In genomic region chr6:8738396-8738795, GRCm38 (mm10) we compare ENCODE assay signal across 11 mouse cellular contexts. TPM values are rescaled to one million over a fixed set of nuclear protein-coding genes. Genes with fewer than 3 reads are reported as not detected.
DNase-seq lines count a peak whose midpoint lies in the region; ATAC-seq and TF ChIP-seq lines count a peak whose summit lies in the region.
"Had no signal": no experiment of that assay in that cellular context is flagged by ENCODE, and none has a peak within 500 bp of the region (broad histone marks: within the 10 kb centered on the region; RNA-seq: fewer than 3 reads in every experiment).

No protein-coding gene starts in this region.

- peaks cover 2% of the 10 kb centered on the region; the same call in 1 of the 2 replicates for H3K4me1 ChIP-seq in heart, embryonic 11.5 days (ENCODE audit: control insufficient read depth, insufficient read depth, low read length)
- H3K4me1 ChIP-seq in lung, postnatal 0 days (ENCODE audit: insufficient read depth, low read depth, low read length) = no peaks in the 10 kb centered on the region
- H3K4me1 ChIP-seq: midbrain, embryonic 12.5 days had no signal

- no peak overlapping the region for H3K27ac ChIP-seq in heart, embryonic 11.5 days (ENCODE audit: low read depth, low read length)
- no peak overlapping the region for H3K27ac ChIP-seq in lung, postnatal 0 days (ENCODE audit: low read length)
- H3K27ac ChIP-seq: limb, embryonic 12.5 days; midbrain, embryonic 12.5 days had no signal

- no peaks in the 10 kb centered on the region for H3K27me3 ChIP-seq in heart, embryonic 11.5 days (ENCODE audit: control insufficient read depth, insufficient read depth, low read length)
- H3K27me3 ChIP-seq in lung, postnatal 0 days (replicated peaks; ENCODE audit: insufficient read depth, low read length) = no peaks in the 10 kb centered on the region
- H3K27me3 ChIP-seq: limb, embryonic 12.5 days; midbrain, embryonic 12.5 days had no signal

- TF ChIP-seq EP300 in lung, postnatal 0 days (IDR thresholded peaks at IDR 0.05) = no peak

- 67% methylated on average over 4 of the region's 4 CpGs for WGBS in heart, embryonic 11.5 days (ENCODE audit: insufficient replicate concordance)
- 72% methylated on average over 4 of the region's 4 CpGs for WGBS in lung, postnatal 0 days

- no peak overlapping the region for H3K9ac ChIP-seq in heart, embryonic 11.5 days (ENCODE audit: low read depth, low read length)
- H3K9ac ChIP-seq in lung, postnatal 0 days (replicated peaks; ENCODE audit: low read depth) = no peak overlapping the region
- H3K9ac ChIP-seq: limb, embryonic 12.5 days; midbrain, embryonic 12.5 days had no signal

- no peaks in the 10 kb centered on the region for H3K9me3 ChIP-seq in heart, embryonic 11.5 days (replicated peaks; ENCODE audit: control insufficient read depth, low read length)
- no peaks in the 10 kb centered on the region for H3K9me3 ChIP-seq in lung, postnatal 0 days (ENCODE audit: low read length)
- H3K9me3 ChIP-seq: limb, embryonic 12.5 days; midbrain, embryonic 12.5 days had no signal

- DNase-seq in heart, adult 11 months = peak; percentile 58
- no peak for DNase-seq in lung, postnatal 0 days (ENCODE audit: low spot score)
- DNase-seq in lung, adult 18-20 months = no peak
- DNase-seq in brain, adult 2 months (ENCODE audit: low read depth, low spot score) = peak; percentile 66
- DNase-seq in thymus, postnatal 0 days (ENCODE audit: low spot score) = peak; percentile 53
- DNase-seq in urinary bladder, adult 18-20 months (ENCODE audit: low spot score in 2 of 2) = no peak
- DNase-seq in left cerebral cortex, postnatal 4 days = no peak
- DNase-seq: kidney, adult 18-20 months had no signal

- peak; percentile 60 for TF ChIP-seq CTCF in lung, postnatal 0 days (IDR thresholded peaks at IDR 0.05)

- H3K4me3 ChIP-seq in heart, embryonic 11.5 days (ENCODE audit: low read depth, low read length) = no peak overlapping the region
- H3K4me3 ChIP-seq in lung, postnatal 0 days (ENCODE audit: low read depth, low read length) = no peak overlapping the region
- H3K4me3 ChIP-seq: limb, embryonic 12.5 days; midbrain, embryonic 12.5 days had no signal

- H3K4me2 ChIP-seq in heart, embryonic 11.5 days = no peak overlapping the region
- no peak overlapping the region for H3K4me2 ChIP-seq in lung, postnatal 0 days (replicated peaks; ENCODE audit: low read depth, low read length)
- H3K4me2 ChIP-seq: limb, embryonic 12.5 days; midbrain, embryonic 12.5 days had no signal

- H3K36me3 ChIP-seq in heart, embryonic 11.5 days (ENCODE audit: control insufficient read depth, insufficient read depth, low read length) = 0 out of 2 replicates have a peak, but pooled peaks cover 2% of the 10 kb centered on the region
- H3K36me3 ChIP-seq in lung, postnatal 0 days (ENCODE audit: insufficient read depth, low read length) = no peaks in the 10 kb centered on the region
- H3K36me3 ChIP-seq: limb, embryonic 12.5 days; midbrain, embryonic 12.5 days had no signal

- no peak for ATAC-seq in heart, embryonic 11.5 days (replicated peaks; ENCODE audit: insufficient number of reproducible peaks, low FRiP score, low TSS enrichment)
- no peak for ATAC-seq in lung, postnatal 0 days

- intact Hi-C loops in left cerebral cortex, postnatal 4 days (cut with DNase I) = loop anchor here (5.0 to 10.0 kb wide), 3 partner anchors 226 to 1004 kb away; no protein-coding TSS in a partner anchor

RNA-seq across cellular contexts. Expression of gene Ica1, which starts 39.9 kb away (rescaled TPM):
- polyA plus RNA-seq in heart, embryonic 11.5 days (2014; fragmentation: Nextera tagmentation; extraction: Ambion mirVana) = 36.9 and 37.1 TPM in 2 replicates
- polyA plus RNA-seq in lung, postnatal 0 days (2015; fragmentation: Nextera tagmentation; extraction: Ambion mirVana) = 46.5 and 50.6 TPM in 2 replicates
- polyA plus RNA-seq in thymus, postnatal 0 days (2015; fragmentation: Nextera tagmentation; extraction: Ambion mirVana) = 5.9 and 7.8 TPM in 2 replicates
- total RNA-seq in left cerebral cortex, postnatal 4 days (2021) = 10 to 100 TPM; 63.4 to 64.1 TPM

Comparison
In these comparisons a context has a peak if more than half of its experiments do, and no peak if none do; other contexts are left out.
1. DNase-seq: peak in heart, adult 11 months (single experiment), brain, adult 2 months (single experiment) and thymus, postnatal 0 days (single experiment); none in lung, postnatal 0 days (single experiment), lung, adult 18-20 months (0 of 2), urinary bladder, adult 18-20 months (0 of 2) and left cerebral cortex, postnatal 4 days (single experiment).